ENCODE assay signal across 8 mouse cellular contexts in the genomic region with DNA sequence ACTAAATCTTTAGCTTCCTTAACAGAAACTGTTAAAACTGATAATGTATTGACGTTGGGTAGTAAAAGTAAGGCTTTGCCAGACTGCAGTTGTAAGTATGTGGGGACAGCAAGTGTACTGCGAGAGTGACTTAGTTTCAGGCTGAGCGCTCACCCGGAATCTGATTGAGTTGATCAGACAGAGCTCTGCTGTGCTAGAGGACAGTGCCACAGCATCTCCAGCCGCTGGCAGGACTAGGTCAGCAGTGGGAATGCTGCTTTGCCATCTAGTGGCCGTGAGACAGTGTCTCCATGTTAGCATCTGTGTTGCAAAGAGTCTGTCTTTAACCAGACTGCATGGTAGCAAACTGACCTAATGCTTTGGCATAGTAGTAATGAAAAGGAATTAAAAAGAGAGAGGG.
A peak's percentile ranks its signal among the peaks of the same experiment; 100 is the strongest.
DNase-seq lines count a peak whose midpoint lies in the region; ATAC-seq lines count a peak whose summit lies in the region.
"Had no signal": no experiment of that assay in that cellular context is flagged by ENCODE, and none has a peak within 500 bp of the region (broad histone marks: within the 10 kb centered on the region; RNA-seq: fewer than 3 reads in every experiment).

No protein-coding gene starts in this region.

- no peaks in the 10 kb centered on the region for H3K4me1 ChIP-seq in forebrain, embryonic 12.5 days
- H3K4me1 ChIP-seq in midbrain, embryonic 14.5 days (ENCODE audit: control insufficient read depth, insufficient read depth, low read length), result no peaks in the 10 kb centered on the region

- H3K4me2 ChIP-seq in forebrain, embryonic 12.5 days, result no peak overlapping the region
- no peak overlapping the region for H3K4me2 ChIP-seq in midbrain, embryonic 14.5 days (ENCODE audit: low read length)

- no peak overlapping the region for H3K4me3 ChIP-seq in forebrain, embryonic 12.5 days (replicated peaks)
- H3K4me3 ChIP-seq in midbrain, embryonic 14.5 days (replicated peaks; ENCODE audit: low read depth, low read length), result no peak overlapping the region

- peak; percentile 87 for ATAC-seq in forebrain, embryonic 12.5 days (ENCODE audit: low FRiP score)
- ATAC-seq in midbrain, embryonic 14.5 days (ENCODE audit: low FRiP score, low TSS enrichment), result peak; percentile 81

- H3K36me3 ChIP-seq in forebrain, embryonic 12.5 days (replicated peaks), result no peaks in the 10 kb centered on the region
- H3K36me3 ChIP-seq in midbrain, embryonic 14.5 days (ENCODE audit: control insufficient read depth, insufficient read depth, low read length), result no peaks in the 10 kb centered on the region

- H3K27ac ChIP-seq in forebrain, embryonic 12.5 days, result no peak overlapping the region
- H3K27ac ChIP-seq in midbrain, embryonic 14.5 days (replicated peaks; ENCODE audit: low read depth, low read length), result no peak overlapping the region
- H3K27ac ChIP-seq: macrophage had no signal

- DNase-seq in thymus, postnatal 14 days, result peak; percentile 27
- no peak for DNase-seq in thymus, postnatal 0 days (ENCODE audit: low spot score)
- peak; percentile 8 for DNase-seq in brain, embryonic 18.5 days (ENCODE audit: low read depth, low spot score)
- peak; percentile 45 for DNase-seq in kidney, postnatal 14 days
- DNase-seq in midbrain, embryonic 14.5 days, result peak; percentile 78
- no peak for DNase-seq in urinary bladder, postnatal 25 days (ENCODE audit: low spot score)

- H3K27me3 ChIP-seq in forebrain, embryonic 12.5 days, result no peaks in the 10 kb centered on the region
- H3K27me3 ChIP-seq in midbrain, embryonic 14.5 days (ENCODE audit: control insufficient read depth, insufficient read depth, low read length), result no peaks in the 10 kb centered on the region

- no peak overlapping the region for H3K9ac ChIP-seq in forebrain, embryonic 12.5 days
- H3K9ac ChIP-seq in midbrain, embryonic 14.5 days (replicated peaks; ENCODE audit: low read length), result no peak overlapping the region

- no peaks in the 10 kb centered on the region for H3K9me3 ChIP-seq in forebrain, embryonic 12.5 days
- no peaks in the 10 kb centered on the region for H3K9me3 ChIP-seq in midbrain, embryonic 14.5 days (ENCODE audit: control insufficient read depth, low read length)

- WGBS in forebrain, embryonic 12.5 days, result 20% methylated on average over 6 of the region's 6 CpGs
- 21% methylated on average over 6 of the region's 6 CpGs for WGBS in midbrain, embryonic 14.5 days

Comparison
In these comparisons a context has a peak if more than half of its experiments do, and no peak if none do; other contexts are left out.
1. DNase-seq: peak in thymus, postnatal 14 days (single experiment), brain, embryonic 18.5 days (single experiment), kidney, postnatal 14 days (single experiment) and midbrain, embryonic 14.5 days (single experiment); none in thymus, postnatal 0 days (single experiment) and urinary bladder, postnatal 25 days (single experiment).